Mouse (Mus musculus) lung, embryonic 14.5 days (tissue): ENCODE results near the gene 2610507B11Rik. TPM values are rescaled to one million over a fixed set of nuclear protein-coding genes. Genes with fewer than 3 reads are reported as not detected.

Source experiments
- ATAC-seq: fragments of 200-750 bp; cut with Nextera tagmentation; 2 replicates; pipeline ENCODE4 v1.8.0; 2017; ENCODE audit warnings: mild to moderate bottlenecking, moderate TSS enrichment, moderate library complexity; ENCODE audit not compliant: insufficient read depth
- DNase-seq: peaks from one replicate; pipeline ENCODE4 v3.0.0-alpha.2; 2015
- H3K27ac ChIP-seq: fragments of 300-500 bp; sonication (generic); 2 replicates; pipeline ENCODE4 v1.5.1; 2014; ENCODE audit warnings: low read depth, mild to moderate bottlenecking, moderate library complexity
- H3K27me3 ChIP-seq: fragments of 300-500 bp; sonication (generic); 2 replicates; pipeline ENCODE4 v1.6.1; 2014; ENCODE audit warnings: low read length, control low read depth; ENCODE audit not compliant: insufficient read depth
- H3K36me3 ChIP-seq: fragments of 300-500 bp; sonication (generic); 2 replicates; pipeline ENCODE4 v1.6.1; 2014; ENCODE audit warnings: control low read depth; ENCODE audit not compliant: insufficient read depth
- H3K4me1 ChIP-seq: fragments of 300-500 bp; sonication (generic); 2 replicates; pipeline ENCODE4 v1.6.1; 2014; ENCODE audit warnings: antibody characterized with exemption, control low read depth; ENCODE audit not compliant: insufficient read depth
- H3K4me2 ChIP-seq: fragments of 300-500 bp; sonication (generic); 2 replicates; pipeline ENCODE4 v1.6.1; 2014; ENCODE audit warnings: mild to moderate bottlenecking
- H3K4me3 ChIP-seq: fragments of 300-500 bp; sonication (generic); 2 replicates; pipeline ENCODE4 v1.5.1; 2014; ENCODE audit warnings: low read depth, low read length
- H3K9ac ChIP-seq: fragments of 300-500 bp; sonication (generic); 2 replicates; pipeline ENCODE4 v1.6.1; 2014
- H3K9me3 ChIP-seq: fragments of 300-500 bp; sonication (generic); 2 replicates; pipeline ENCODE4 v1.6.1; 2016; ENCODE audit warnings: low read depth, low read length, control low read depth
- CTCF ChIP-seq: IDR thresholded peaks from 2 replicates; pipeline ENCODE4 v1.5.1; 2016; ENCODE audit warnings: antibody characterized with exemption, low read depth
- WGBS: fragments of 180-500 bp; shearing (Covaris S2); extraction: QIAGEN DNeasy Blood & Tissue Kit; methylation state at CpG from one replicate; pipeline ENCODE4 v1.1.7; 2014; 5-methylcytosine and 5-hydroxymethylcytosine counted together
- polyA plus RNA-seq: library from polyadenylated mRNA; unstranded; fragments of >200 nt; fragmentation: Nextera tagmentation; extraction: Ambion mirVana; gene quantifications from 2 replicates; pipeline ENCODE4 v1.2.1, GENCODE M21; 2014

2610507B11Rik gene
- polyA plus RNA-seq, 1 experiment from 2014 or later: 71.2 TPM

DNA sequence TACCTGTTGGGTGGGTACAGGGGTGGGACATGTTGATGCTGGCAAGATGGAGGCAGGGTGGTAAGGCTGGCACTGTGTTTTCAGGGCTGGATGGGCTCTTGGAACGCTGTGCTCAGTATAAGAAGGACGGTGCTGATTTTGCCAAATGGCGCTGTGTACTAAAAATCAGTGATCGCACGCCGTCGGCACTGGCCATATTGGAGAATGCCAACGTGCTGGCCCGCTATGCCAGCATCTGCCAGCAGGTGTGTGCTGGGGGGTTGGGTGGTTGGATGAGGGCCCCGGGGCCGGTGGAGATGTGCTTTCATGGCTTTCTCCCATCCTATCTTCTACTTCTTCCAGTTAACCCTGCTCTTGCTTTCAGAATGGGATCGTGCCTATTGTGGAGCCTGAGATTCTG is 63.4 kb downstream of the 2610507B11Rik start:
- no peak overlapping the region for H3K9ac ChIP-seq
- DNase-seq (no peak), ATAC-seq (no peak)
- H3K4me2 ChIP-seq: no peak overlapping the region
- TF ChIP-seq CTCF: peak; percentile 7; the same call in 1 of the 2 replicates
- H3K4me1 ChIP-seq: peaks cover 7% of the 10 kb centered on the region; the same call in 1 of the 2 replicates
- H3K4me3 ChIP-seq: no peak overlapping the region
- peaks cover 30% of the 10 kb centered on the region for H3K36me3 ChIP-seq
- H3K9me3 ChIP-seq: no peaks in the 10 kb centered on the region
- H3K27ac ChIP-seq: no peak overlapping the region
- H3K27me3 ChIP-seq: no peaks in the 10 kb centered on the region
- 93% methylated on average over 12 of the region's 12 CpGs for WGBS

DNA sequence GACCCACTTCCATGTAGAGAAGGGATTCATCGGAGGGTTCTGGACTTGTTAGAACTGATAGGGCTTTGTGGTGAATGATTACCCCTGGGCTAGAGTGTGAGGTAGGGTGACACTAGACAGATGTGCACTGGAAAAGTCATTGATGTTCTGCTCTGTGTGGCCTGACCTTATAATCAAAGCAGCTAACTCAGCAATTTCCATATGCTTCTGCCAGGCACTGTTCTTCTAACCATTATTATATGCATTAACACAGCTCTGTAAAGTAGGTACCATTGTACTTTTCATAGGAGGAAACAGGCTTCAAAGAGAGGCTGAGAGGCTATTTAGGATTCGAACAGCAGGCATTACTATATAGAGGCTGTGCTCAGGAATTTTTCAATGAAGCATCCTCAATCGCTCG is 65.7 kb downstream of the 2610507B11Rik start:
- Histone ChIP-seq H3K4me1 (peaks cover 6% of the 10 kb centered on the region; the same call in 1 of the 2 replicates), H3K27me3 (no peaks in the 10 kb centered on the region), H3K9ac (no peak overlapping the region), H3K4me2 (no peak overlapping the region), H3K27ac (no peak overlapping the region), H3K4me3 (peak overlapping the region; percentile 87; the same call in 1 of the 2 replicates), H3K36me3 (0 out of 2 replicates have a peak, but pooled peaks cover 8% of the 10 kb centered on the region), H3K9me3 (no peaks in the 10 kb centered on the region)
- WGBS: 86% methylated on average over 4 of the region's 4 CpGs
- DNase-seq (no peak), ATAC-seq (no peak)
- no peak for TF ChIP-seq CTCF

DNA sequence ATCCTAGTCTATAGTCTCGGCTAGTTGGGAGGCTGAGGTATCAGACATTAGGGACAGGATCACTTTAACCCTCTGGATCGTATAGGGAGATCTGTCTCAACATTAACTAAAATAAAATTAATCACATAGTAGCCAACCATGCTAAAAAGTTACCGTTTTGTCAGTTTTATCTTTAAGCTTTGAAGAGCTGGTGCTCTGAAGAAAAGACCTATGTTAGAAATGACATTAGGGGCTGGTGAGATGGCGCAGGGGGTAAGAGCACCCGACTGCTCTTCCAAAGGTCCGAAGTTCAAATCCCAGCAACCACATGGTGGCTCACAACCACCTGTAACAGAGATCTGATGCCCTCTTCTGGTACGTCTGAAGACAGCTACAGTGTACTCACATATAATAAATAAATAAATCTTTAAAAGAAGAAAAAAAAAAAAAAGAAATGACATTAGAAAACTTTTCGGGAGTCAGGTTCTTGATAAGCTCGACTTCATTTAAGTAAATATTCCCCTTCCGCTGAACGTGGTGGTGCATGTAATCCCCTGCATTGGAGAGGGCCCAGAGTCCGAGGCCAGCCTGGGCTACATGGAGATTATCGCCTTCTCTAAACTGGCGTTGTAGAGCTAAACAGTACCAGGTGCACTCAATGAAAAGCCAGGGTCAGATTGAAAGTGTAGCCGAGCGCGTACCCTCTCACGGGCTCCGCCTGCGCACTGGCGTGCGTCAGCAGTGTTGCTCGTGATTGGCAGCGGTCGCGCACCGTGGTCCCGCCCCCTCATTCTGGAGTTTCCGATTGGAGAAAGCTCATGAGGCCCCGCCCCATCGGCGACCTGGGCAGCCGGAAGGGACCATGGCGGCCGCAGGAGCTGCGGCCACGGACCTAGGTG is 66.3 kb downstream of the 2610507B11Rik start, which contains the start of gene Pigs:
Gene Pigs (plus strand): TSS at position 782 of the 878 bp plus-strand sequence.
- WGBS: 9% methylated on average over 37 of the region's 37 CpGs
- H3K4me2 ChIP-seq: peak within 1 kb of the TSS; percentile 82
- peak within 1 kb of the TSS; percentile 84 for H3K9ac ChIP-seq
- H3K4me1 ChIP-seq: no peaks in the 10 kb centered on the region
- 0 out of 2 replicates have a peak, but pooled peaks have one; percentile 3 for TF ChIP-seq CTCF
- ATAC-seq: peak; percentile 95
- peak within 1 kb of the TSS; percentile 87 for H3K4me3 ChIP-seq
- no peaks in the 10 kb centered on the region for H3K27me3 ChIP-seq
- H3K9me3 ChIP-seq: no peaks in the 10 kb centered on the region
- H3K27ac ChIP-seq: no peak within 1 kb of the TSS
- H3K36me3 ChIP-seq: 0 out of 2 replicates have a peak, but pooled peaks cover 2% of the 10 kb centered on the region
- peak; percentile 99 for DNase-seq

DNA sequence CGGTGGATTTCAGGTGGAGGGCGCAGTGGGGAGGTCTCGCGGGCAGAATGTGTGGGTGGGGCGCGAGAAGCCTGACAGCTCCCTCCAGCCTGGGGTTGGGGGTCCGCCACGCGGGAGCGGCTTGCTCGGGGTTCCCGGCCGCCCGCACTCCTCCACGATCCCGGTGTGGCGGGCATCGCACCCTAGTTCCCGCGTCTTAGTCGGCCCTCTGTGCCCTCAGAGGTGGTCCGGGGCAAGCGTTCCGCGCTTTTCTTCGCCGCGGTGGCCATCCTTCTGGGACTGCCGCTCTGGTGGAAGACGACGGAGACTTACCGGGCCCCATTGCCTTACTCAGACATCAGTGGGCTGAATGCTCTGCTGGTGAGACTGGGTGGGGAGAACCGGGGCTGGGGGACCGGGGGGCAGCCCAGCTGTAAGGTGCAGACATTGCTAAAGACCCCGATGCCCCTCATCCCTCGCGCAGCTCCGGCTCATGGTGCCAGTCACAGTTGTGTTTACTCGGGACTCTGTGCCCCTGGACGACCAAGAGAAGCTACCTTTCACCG is 67.0 kb downstream of the 2610507B11Rik start:
- H3K4me1 ChIP-seq: no peaks in the 10 kb centered on the region
- H3K9ac ChIP-seq: peak overlapping the region; percentile 84
- no peaks in the 10 kb centered on the region for H3K27me3 ChIP-seq
- DNase-seq (no peak), ATAC-seq (peak; percentile 72; the same call in 1 of the 2 replicates)
- H3K27ac ChIP-seq: no peak overlapping the region
- H3K4me2 ChIP-seq: peak overlapping the region; percentile 82
- no peaks in the 10 kb centered on the region for H3K9me3 ChIP-seq
- TF ChIP-seq CTCF: no peak
- 0 out of 2 replicates have a peak, but pooled peaks cover 5% of the 10 kb centered on the region for H3K36me3 ChIP-seq
- under 1% methylated on average over 39 of the region's 41 CpGs for WGBS
- H3K4me3 ChIP-seq: peak overlapping the region; percentile 87

DNA sequence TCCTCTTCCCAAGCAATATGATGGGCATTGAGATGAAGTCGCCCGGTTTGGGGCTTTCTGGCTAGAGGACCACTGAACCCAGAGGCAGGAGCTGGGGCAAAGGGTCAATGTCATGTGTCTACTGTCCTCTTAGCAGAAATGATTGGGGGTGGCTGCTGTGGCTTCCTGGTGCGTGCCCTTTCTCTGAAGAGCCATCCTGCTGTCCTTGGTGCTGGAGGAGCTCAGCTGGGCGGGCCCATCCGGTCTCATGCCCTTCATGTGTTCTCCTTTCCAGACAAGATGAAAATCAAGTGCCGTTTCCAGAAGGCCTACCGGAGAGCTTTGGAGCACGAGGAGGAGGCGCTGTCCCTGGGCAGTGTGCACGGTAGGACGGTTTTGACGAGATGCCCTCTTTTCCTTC is 71.1 kb downstream of the 2610507B11Rik start:
- H3K4me2 ChIP-seq: no peak overlapping the region
- no peaks in the 10 kb centered on the region for H3K27me3 ChIP-seq
- H3K9ac ChIP-seq: no peak overlapping the region
- no peak overlapping the region for H3K4me3 ChIP-seq
- WGBS: 94% methylated on average over 12 of the region's 12 CpGs
- H3K27ac ChIP-seq: no peak overlapping the region
- ATAC-seq (no peak), DNase-seq (no peak)
- no peak for TF ChIP-seq CTCF
- peaks cover 24% of the 10 kb centered on the region for H3K36me3 ChIP-seq
- no peaks in the 10 kb centered on the region for H3K9me3 ChIP-seq
- no peaks in the 10 kb centered on the region for H3K4me1 ChIP-seq

DNA sequence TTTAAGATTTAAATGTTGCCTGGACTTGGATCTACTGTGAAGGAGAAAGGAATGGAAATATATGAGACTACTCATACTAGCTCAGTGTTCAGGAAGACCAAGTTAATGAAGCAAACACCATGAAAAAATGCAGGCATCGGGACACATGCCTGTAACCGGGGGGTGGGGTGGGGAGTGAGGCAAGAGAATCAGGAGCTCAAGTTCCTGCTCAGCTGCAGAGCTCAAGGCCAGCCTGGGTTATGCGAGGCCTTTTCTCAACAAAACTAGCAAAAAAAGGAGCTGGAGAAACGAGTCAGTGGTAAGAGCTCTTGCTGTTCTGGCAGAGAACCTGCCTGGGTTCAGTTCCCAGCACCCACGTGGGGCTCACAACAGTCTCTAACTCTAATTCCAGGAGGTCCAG is 72.4 kb downstream of the 2610507B11Rik start:
- no peak for ATAC-seq
- Histone ChIP-seq H3K4me3 (no peak overlapping the region), H3K36me3 (peaks cover 31% of the 10 kb centered on the region), H3K4me2 (no peak overlapping the region), H3K27ac (no peak overlapping the region), H3K4me1 (no peaks in the 10 kb centered on the region), H3K9me3 (no peaks in the 10 kb centered on the region), H3K27me3 (no peaks in the 10 kb centered on the region), H3K9ac (no peak overlapping the region)
- no peak for TF ChIP-seq CTCF
- WGBS: 87% methylated on average over 5 of the region's 5 CpGs
- DNase-seq: no peak

DNA sequence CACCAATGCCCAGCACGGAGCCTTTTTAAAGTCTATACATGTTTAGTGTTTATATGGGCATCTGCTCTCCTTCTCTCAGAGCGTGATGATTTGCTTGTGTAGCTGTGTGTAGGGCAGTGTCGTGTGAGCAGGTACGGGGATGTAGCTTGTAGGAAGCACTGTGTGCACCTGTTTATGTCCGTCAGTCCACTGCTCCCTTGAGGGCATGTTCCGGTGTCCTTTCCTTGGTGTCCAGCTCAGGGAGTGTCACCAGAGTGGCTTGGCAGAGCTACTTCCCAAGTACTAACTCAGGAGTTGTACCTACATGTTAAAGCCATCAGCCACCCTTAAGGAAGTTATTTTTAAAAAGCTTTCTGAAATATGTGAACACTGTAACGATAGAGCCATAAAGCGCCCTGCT is 75.5 kb downstream of the 2610507B11Rik start:
- DNase-seq (no peak), ATAC-seq (no peak)
- no peak overlapping the region for H3K27ac ChIP-seq
- no peaks in the 10 kb centered on the region for H3K9me3 ChIP-seq
- H3K9ac ChIP-seq: no peak overlapping the region
- WGBS: 92% methylated on average over 8 of the region's 8 CpGs
- peaks cover 44% of the 10 kb centered on the region for H3K36me3 ChIP-seq
- no peak overlapping the region for H3K4me3 ChIP-seq
- no peak overlapping the region for H3K4me2 ChIP-seq
- no peaks in the 10 kb centered on the region for H3K27me3 ChIP-seq
- no peak for TF ChIP-seq CTCF
- H3K4me1 ChIP-seq: no peaks in the 10 kb centered on the region

Other genes with a start within 250 kb of the 2610507B11Rik start
- gene Dhrs13, start 229.5 kb upstream of the 2610507B11Rik start, polyA plus RNA-seq: 17.7 and 22.7 TPM in 2 replicates
- 51.4 and 57.4 TPM in 2 replicates for gene Flot2, start 223.8 kb upstream of the 2610507B11Rik start, polyA plus RNA-seq
- 37.5 and 38.5 TPM in 2 replicates for gene Eral1, start 181.4 kb upstream of the 2610507B11Rik start, polyA plus RNA-seq
- gene Fam222b, start 167.1 kb upstream of the 2610507B11Rik start, polyA plus RNA-seq: 17.8 and 17.9 TPM in 2 replicates
- 73.8 and 75.6 TPM in 2 replicates for gene Traf4, start 96.2 kb upstream of the 2610507B11Rik start, polyA plus RNA-seq
- gene Nek8, start 85.1 kb upstream of the 2610507B11Rik start, polyA plus RNA-seq: 15.3 and 17.2 TPM in 2 replicates
- gene Tlcd1, start 85.0 kb upstream of the 2610507B11Rik start, polyA plus RNA-seq: 19.2 and 21.6 TPM in 2 replicates
- 1,638 and 1,710 TPM in 2 replicates for gene Rpl23a, start 78.2 kb upstream of the 2610507B11Rik start, polyA plus RNA-seq
- gene Rab34, start 73.3 kb upstream of the 2610507B11Rik start, polyA plus RNA-seq: 140 TPM in 2 replicates
- 2.8 TPM in 2 replicates for gene Proca1, start 68.4 kb upstream of the 2610507B11Rik start, polyA plus RNA-seq
- 72.6 and 76.7 TPM in 2 replicates for gene Sdf2, start 16.0 kb upstream of the 2610507B11Rik start, polyA plus RNA-seq
- gene Supt6, start 15.8 kb upstream of the 2610507B11Rik start, polyA plus RNA-seq: 25.8 and 27.9 TPM in 2 replicates
- 0.45 and 0.66 TPM in 2 replicates for gene BC030499, start 29.1 kb downstream of the 2610507B11Rik start, polyA plus RNA-seq
- 54.2 and 59.8 TPM in 2 replicates for gene Spag5, start 39.8 kb downstream of the 2610507B11Rik start, polyA plus RNA-seq
- 4.4 and 5.0 TPM in 2 replicates for gene Aldoc, start 61.2 kb downstream of the 2610507B11Rik start, polyA plus RNA-seq
- 69.9 and 76.0 TPM in 2 replicates for gene Pigs, start 66.7 kb downstream of the 2610507B11Rik start, polyA plus RNA-seq
- 36.8 and 43.1 TPM in 2 replicates for gene Unc119, start 81.7 kb downstream of the 2610507B11Rik start, polyA plus RNA-seq
- gene Foxn1, start 124.8 kb downstream of the 2610507B11Rik start, polyA plus RNA-seq: not detected in 2 replicates
- not detected in 2 replicates for gene Slc13a2, start 160.5 kb downstream of the 2610507B11Rik start, polyA plus RNA-seq
- gene Slc46a1, start 203.9 kb downstream of the 2610507B11Rik start, polyA plus RNA-seq: 13.5 and 14.3 TPM in 2 replicates
- gene Sarm1, start 236.0 kb downstream of the 2610507B11Rik start, polyA plus RNA-seq: 1.2 and 1.4 TPM in 2 replicates
- 0.20 and 0.50 TPM in 2 replicates for gene Vtn, start 237.3 kb downstream of the 2610507B11Rik start, polyA plus RNA-seq
- gene Sebox, start 241.7 kb downstream of the 2610507B11Rik start, polyA plus RNA-seq: not detected in 2 replicates